ENCODE assay signal across 1 mouse cellular context in genomic region chr13:23700786-23701520, GRCm38 (mm10).
TF ChIP-seq lines count a peak whose summit lies in the region.

No protein-coding gene starts in this region.

TF ChIP-seq in CH12.LX, 34 proteins besides CTCF, POLR2A, EP300 and RAD21:
- TF ChIP-seq JUN (IDR thresholded peaks at IDR 0.05; ENCODE audit: insufficient read depth, low read depth, low read length) (peak; percentile 22; the same call in 1 of the 2 replicates), CHD2 (IDR thresholded peaks at IDR 0.05; ENCODE audit: low read length) (no peak), MYC (IDR thresholded peaks at IDR 0.05; ENCODE audit: low read depth, low read length) (peak; percentile 55; the same call in 1 of the 2 replicates), MEF2A (IDR thresholded peaks at IDR 0.05; ENCODE audit: borderline replicate concordance, low read depth, low read length) (0 out of 2 replicates have a peak, but pooled peaks have one; percentile 11), ZKSCAN1 (IDR thresholded peaks at IDR 0.05; ENCODE audit: borderline replicate concordance, low read depth, low read length) (no peak), MAFK (IDR thresholded peaks at IDR 0.05; ENCODE audit: insufficient replicate concordance, low read length) (no peak), TCF12 (IDR thresholded peaks at IDR 0.05; ENCODE audit: low read depth, low read length) (peak; percentile 65), MAZ (IDR thresholded peaks at IDR 0.05; ENCODE audit: low read depth, low read length) (0 out of 2 replicates have a peak, but pooled peaks have one; percentile 46), SMC3 (IDR thresholded peaks at IDR 0.05; ENCODE audit: low read depth, low read length) (peak; percentile 99), IRF4 (IDR thresholded peaks at IDR 0.05; ENCODE audit: low read depth, low read length) (peak; percentile 41; the same call in 1 of the 2 replicates), RCOR1 (conservative IDR thresholded peaks at IDR 0.05; ENCODE audit: low read depth, low read length) (no peak), ELF1 (IDR thresholded peaks at IDR 0.05; ENCODE audit: low read depth, low read length) (peak; percentile 36; the same call in 1 of the 2 replicates), BHLHE40 (IDR thresholded peaks at IDR 0.05; ENCODE audit: low read depth, low read length) (peak; percentile 40; the same call in 1 of the 2 replicates), E2F4 (IDR thresholded peaks at IDR 0.05; ENCODE audit: insufficient replicate concordance, low read depth, low read length) (no peak), ZMIZ1 (IDR thresholded peaks at IDR 0.05; ENCODE audit: low read depth, low read length) (no peak), MXI1 (IDR thresholded peaks at IDR 0.05; ENCODE audit: low read depth, low read length) (no peak), MAX (IDR thresholded peaks at IDR 0.05; ENCODE audit: low read length) (0 out of 2 replicates have a peak, but pooled peaks have one; percentile 21), USF2 (conservative IDR thresholded peaks at IDR 0.05; ENCODE audit: low read depth, low read length) (no peak), JUND (conservative IDR thresholded peaks at IDR 0.05; ENCODE audit: low read depth, low read length) (peak; percentile 20; the same call in 1 of the 2 replicates), HCFC1 (IDR thresholded peaks at IDR 0.05; ENCODE audit: low read depth, low read length) (peak; percentile 10; the same call in 1 of the 2 replicates), ZNF384 (IDR thresholded peaks at IDR 0.05; ENCODE audit: low read depth, low read length) (no peak), NELFE (IDR thresholded peaks at IDR 0.05; ENCODE audit: low read depth, low read length) (peak; percentile 55; the same call in 1 of the 2 replicates), CHD1 (IDR thresholded peaks at IDR 0.05; ENCODE audit: low read depth, low read length) (no peak), USF1 (IDR thresholded peaks at IDR 0.05; ENCODE audit: low read depth, low read length) (no peak), PAX5 (IDR thresholded peaks at IDR 0.05; ENCODE audit: low read length) (no peak), ZC3H11A (IDR thresholded peaks at IDR 0.05; ENCODE audit: low read depth, low read length) (peak; percentile 81), GABPA (IDR thresholded peaks at IDR 0.05; ENCODE audit: insufficient replicate concordance, low read depth, low read length) (no peak), NRF1 (IDR thresholded peaks at IDR 0.05; ENCODE audit: low read depth, low read length) (no peak), SIN3A (IDR thresholded peaks at IDR 0.05; ENCODE audit: low read length) (peak; percentile 77), POLR2AphosphoS2 (IDR thresholded peaks at IDR 0.05; ENCODE audit: low read depth, low read length) (no peak), TBP (conservative IDR thresholded peaks at IDR 0.05; ENCODE audit: low read depth, low read length) (no peak), ETS1 (conservative IDR thresholded peaks at IDR 0.05; ENCODE audit: low read depth, low read length) (no peak), KAT2A (IDR thresholded peaks at IDR 0.05; ENCODE audit: insufficient replicate concordance, low read length) (no peak), UBTF (IDR thresholded peaks at IDR 0.05; ENCODE audit: low read depth, low read length) (no peak)
